Mouse (Mus musculus) cortical plate, adult 2 months (tissue): ENCODE data around the gene Arl6ip4. TPM values are rescaled to one million over a fixed set of nuclear protein-coding genes. Genes with fewer than 3 reads are reported as not detected.

Experiments
- H3K27ac ChIP-seq: fragments of 200-500 bp; 2 replicates; pipeline ENCODE4 v1.5.1; 2012; ENCODE audit warnings: low read length, control low read depth, inconsistent platforms; ENCODE audit not compliant: insufficient read depth
- H3K4me1 ChIP-seq: fragments of 200-500 bp; 2 replicates; pipeline ENCODE4 v1.6.1; 2011; ENCODE audit warnings: low read length; ENCODE audit not compliant: control insufficient read depth, insufficient read depth
- H3K4me3 ChIP-seq: fragments of 200-500 bp; 2 replicates; pipeline ENCODE4 v1.5.1; 2011; ENCODE audit warnings: mild to moderate bottlenecking, low read length, control low read depth; ENCODE audit not compliant: insufficient read depth
- CTCF ChIP-seq: fragments of 200-500 bp; IDR thresholded peaks from 2 replicates; pipeline ENCODE4 v1.5.1; 2011; ENCODE audit warnings: mild to moderate bottlenecking, control low read depth, low read length; ENCODE audit not compliant: insufficient read depth; ENCODE audit errors: extremely low read depth
- POLR2A ChIP-seq: fragments of 200-500 bp; IDR thresholded peaks from 2 replicates; pipeline ENCODE4 v1.6.1; 2011; ENCODE audit warnings: mild to moderate bottlenecking, low read length, control low read depth; ENCODE audit not compliant: insufficient read depth; ENCODE audit errors: extremely low read depth
- polyA plus RNA-seq: library from polyadenylated mRNA; depleted of rRNA; stranded (reverse); fragments of >200 nt; gene quantifications from 2 replicates; pipeline ENCODE4 v1.2.3, GENCODE M21; 2012; rRNA removed

Gene Arl6ip4
- polyA plus RNA-seq, 1 experiment = 72.5 TPM

DNA sequence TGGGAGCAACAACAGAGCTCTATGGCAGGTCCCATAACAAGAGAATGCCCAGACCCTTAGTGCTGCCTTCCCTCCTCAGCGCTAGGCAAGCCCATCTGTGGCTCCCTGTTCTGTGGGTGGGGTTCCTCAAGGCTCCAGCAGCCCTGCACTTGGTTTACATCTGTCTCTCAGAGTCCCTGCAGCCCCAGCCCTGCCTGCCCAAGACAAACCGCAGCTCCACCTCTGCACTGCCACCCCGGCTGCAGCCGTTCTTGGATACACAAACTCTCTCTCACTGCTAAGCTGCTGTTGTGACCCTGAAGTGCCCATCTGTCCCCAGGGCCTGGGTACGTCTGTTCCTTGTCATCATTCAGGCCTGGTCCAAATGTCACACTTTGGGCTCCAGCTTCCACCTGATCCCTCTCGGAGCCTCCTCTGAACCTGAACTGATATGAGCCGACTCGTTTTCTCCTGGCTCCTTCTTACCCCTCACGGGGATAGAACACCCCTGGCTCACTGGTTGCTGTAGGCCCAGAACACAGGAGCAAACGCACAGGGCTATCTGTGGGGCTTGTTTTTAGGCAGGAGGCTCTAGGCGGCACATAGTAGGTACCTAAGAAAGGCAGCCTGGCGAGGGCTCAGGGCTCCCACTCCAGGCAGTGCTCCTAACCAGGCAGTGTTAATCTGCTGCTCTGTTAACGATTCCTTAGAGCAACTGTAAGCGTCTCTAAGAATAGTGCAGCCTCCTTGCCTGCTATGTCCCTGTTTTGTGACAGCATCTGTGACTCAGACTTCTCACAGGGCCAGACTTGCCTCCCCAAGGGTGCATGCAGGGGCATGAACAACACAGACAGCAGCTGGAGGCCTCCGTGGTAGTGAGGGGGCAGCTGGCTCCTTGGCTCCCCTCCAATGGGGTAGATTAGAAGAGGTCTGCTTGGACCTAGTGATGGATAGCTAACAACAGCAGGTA, 50.0 kb downstream of the Arl6ip4 start:
- H3K27ac ChIP-seq = peak overlapping the region; percentile 61
- no peak overlapping the region for H3K4me3 ChIP-seq
- peaks cover 25% of the 10 kb centered on the region for H3K4me1 ChIP-seq
- no peak for TF ChIP-seq POLR2A
- no peak for TF ChIP-seq CTCF

DNA sequence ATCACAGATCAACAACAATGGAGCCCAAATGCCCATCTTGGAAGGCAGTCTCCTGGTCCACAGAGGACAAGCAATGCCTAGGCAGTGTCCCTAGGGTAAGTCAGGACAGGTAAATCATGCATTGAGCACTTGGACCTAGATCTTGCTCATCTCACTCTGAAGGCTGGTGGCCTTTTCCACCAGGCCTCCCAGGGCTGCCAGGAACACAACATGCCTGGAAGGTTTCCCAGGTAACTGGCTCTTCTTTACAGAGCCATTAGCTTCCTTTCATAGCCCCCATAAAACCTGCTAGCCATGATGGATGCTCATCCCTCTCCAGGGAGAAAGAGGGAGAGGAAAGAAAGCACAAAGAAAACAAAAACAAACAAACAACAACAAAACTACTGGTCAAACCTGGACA, 50.9 kb downstream of the Arl6ip4 start:
- H3K4me3 ChIP-seq = no peak overlapping the region
- H3K27ac ChIP-seq = peak overlapping the region; percentile 51; the same call in 1 of the 2 replicates
- TF ChIP-seq POLR2A = no peak
- TF ChIP-seq CTCF = no peak
- H3K4me1 ChIP-seq = peaks cover 25% of the 10 kb centered on the region

GRCm38 (mm10) chr5:124167621-124168020, 51.7 kb downstream of the Arl6ip4 start:
- no peak for TF ChIP-seq CTCF
- TF ChIP-seq POLR2A = no peak
- Histone ChIP-seq H3K4me1 (peaks cover 29% of the 10 kb centered on the region), H3K27ac (no peak overlapping the region), H3K4me3 (no peak overlapping the region)

Other genes with a start within 250 kb of the Arl6ip4 start
- 1.1 TPM in 2 replicates for gene Hcar1, start 236.1 kb upstream of the Arl6ip4 start, polyA plus RNA-seq
- 46.1 and 54.1 TPM in 2 replicates for gene Denr, start 208.9 kb upstream of the Arl6ip4 start, polyA plus RNA-seq
- 1.0 and 1.8 TPM in 2 replicates for gene Gm43518, start 188.7 kb upstream of the Arl6ip4 start, polyA plus RNA-seq
- gene Ccdc62, start 185.4 kb upstream of the Arl6ip4 start, polyA plus RNA-seq = 5.4 and 6.5 TPM in 2 replicates
- gene Hip1r, start 142.5 kb upstream of the Arl6ip4 start, polyA plus RNA-seq = 42.1 and 46.6 TPM in 2 replicates
- gene Vps37b, start 83.8 kb upstream of the Arl6ip4 start, polyA plus RNA-seq = 48.4 and 48.7 TPM in 2 replicates
- 35.5 and 37.8 TPM in 2 replicates for gene Abcb9, start 20.3 kb upstream of the Arl6ip4 start, polyA plus RNA-seq
- gene Ogfod2, start 3.8 kb upstream of the Arl6ip4 start, polyA plus RNA-seq = 43.2 and 45.1 TPM in 2 replicates
- 178 and 196 TPM in 2 replicates for gene Pitpnm2, start 133.7 kb downstream of the Arl6ip4 start, polyA plus RNA-seq
- 21.0 and 22.3 TPM in 2 replicates for gene Mphosph9, start 211.9 kb downstream of the Arl6ip4 start, polyA plus RNA-seq
- gene 2810006K23Rik, start 212.0 kb downstream of the Arl6ip4 start, polyA plus RNA-seq = 13.5 and 13.6 TPM in 2 replicates
- 252 and 264 TPM in 2 replicates for gene Cdk2ap1, start 247.0 kb downstream of the Arl6ip4 start, polyA plus RNA-seq